Mouse (Mus musculus) hindbrain, embryonic 11.5 days (tissue): ENCODE data around the gene Cxcl17. TPM values are rescaled to one million over a fixed set of nuclear protein-coding genes. Genes with fewer than 3 reads are reported as not detected.
"Not testable (repeated sequence)": the region's sequence is repeated elsewhere in the genome, so short reads cannot be mapped to it uniquely, and the experiment has no call there.

Experiments
- ATAC-seq: fragments of 200-750 bp; cut with Nextera tagmentation; 2 replicates; pipeline ENCODE4 v1.8.0; 2017; ENCODE audit warnings: mild to moderate bottlenecking, moderate TSS enrichment, moderate library complexity; ENCODE audit not compliant: low FRiP score
- DNase-seq: peaks from one replicate; pipeline ENCODE4 v3.0.0-alpha.2; 2015; ENCODE audit warnings: low spot score
- H3K27ac ChIP-seq: fragments of 300-500 bp; sonication (generic); 2 replicates; pipeline ENCODE4 v1.5.1; 2014; ENCODE audit warnings: mild to moderate bottlenecking, low read depth, low read length
- H3K27me3 ChIP-seq: fragments of 300-500 bp; sonication (generic); 2 replicates; pipeline ENCODE4 v1.6.1; 2014; ENCODE audit warnings: mild to moderate bottlenecking, low read length, moderate library complexity, mixed read lengths; ENCODE audit not compliant: control insufficient read depth, insufficient read depth
- H3K36me3 ChIP-seq: fragments of 300-500 bp; sonication (generic); 2 replicates; pipeline ENCODE4 v1.6.1; 2014; ENCODE audit warnings: mild to moderate bottlenecking, low read length, moderate library complexity, mixed read lengths; ENCODE audit not compliant: control insufficient read depth, insufficient read depth
- H3K4me1 ChIP-seq: fragments of 300-500 bp; sonication (generic); replicated peaks from 2 replicates; pipeline ENCODE4 v1.6.1; 2014; ENCODE audit warnings: low read length, mixed read lengths; ENCODE audit not compliant: control insufficient read depth, insufficient read depth
- H3K4me2 ChIP-seq: fragments of 300-500 bp; sonication (generic); replicated peaks from 2 replicates; pipeline ENCODE4 v1.6.1; 2014; ENCODE audit warnings: mild to moderate bottlenecking, low read depth, low read length
- H3K4me3 ChIP-seq: fragments of 300-500 bp; sonication (generic); 2 replicates; pipeline ENCODE4 v1.5.1; 2014; ENCODE audit warnings: low read depth, low read length
- H3K9ac ChIP-seq: fragments of 300-500 bp; sonication (generic); 2 replicates; pipeline ENCODE4 v1.6.1; 2014; ENCODE audit warnings: low read depth, low read length
- H3K9me3 ChIP-seq: fragments of 300-500 bp; sonication (generic); 2 replicates; pipeline ENCODE4 v1.6.1; 2016; ENCODE audit warnings: low read length; ENCODE audit not compliant: control insufficient read depth
- WGBS: fragments of 180-500 bp; shearing (Covaris S2); extraction: QIAGEN DNeasy Blood & Tissue Kit; methylation state at CpG from one replicate; pipeline ENCODE4 v1.1.7; 2014; 5-methylcytosine and 5-hydroxymethylcytosine counted together
- polyA plus RNA-seq: library from polyadenylated mRNA; unstranded; fragments of >200 nt; fragmentation: Nextera tagmentation; extraction: Ambion mirVana; gene quantifications from 2 replicates; pipeline ENCODE4 v1.2.1, GENCODE M21; 2014

Gene Cxcl17
- polyA plus RNA-seq, 1 experiment from 2014 or later, result not detected

DNA sequence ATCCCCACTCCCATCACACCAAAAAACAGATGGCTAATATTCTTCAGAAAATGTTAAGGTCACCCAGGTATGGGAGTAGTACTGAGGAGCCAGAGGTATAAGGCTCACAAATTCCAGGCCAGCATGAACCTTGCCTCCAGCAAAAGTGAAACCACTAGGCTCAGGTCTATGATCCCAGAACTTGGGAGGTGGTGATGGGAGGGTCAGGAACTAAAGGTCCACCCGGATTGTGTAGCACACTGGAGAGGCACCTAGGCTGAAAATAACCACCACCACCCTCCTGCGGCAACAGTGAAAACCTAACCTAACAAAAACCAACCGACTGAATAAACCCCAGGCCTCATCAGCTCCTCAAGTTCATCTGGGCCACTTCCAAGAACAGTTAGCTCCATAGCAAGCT lies 15.6 kb upstream of the Cxcl17 start:
- ATAC-seq, result no peak
- WGBS, result 87% methylated on average over 3 of the region's 3 CpGs
- Histone ChIP-seq H3K4me2 (no peak overlapping the region), H3K36me3 (no peaks in the 10 kb centered on the region), H3K27me3 (no peaks in the 10 kb centered on the region), H3K9ac (no peak overlapping the region), H3K9me3 (no peaks in the 10 kb centered on the region), H3K27ac (no peak overlapping the region), H3K4me1 (0 out of 2 replicates have a peak, but pooled peaks cover 4% of the 10 kb centered on the region), H3K4me3 (no peak overlapping the region)
- DNase-seq, result no peak

DNA sequence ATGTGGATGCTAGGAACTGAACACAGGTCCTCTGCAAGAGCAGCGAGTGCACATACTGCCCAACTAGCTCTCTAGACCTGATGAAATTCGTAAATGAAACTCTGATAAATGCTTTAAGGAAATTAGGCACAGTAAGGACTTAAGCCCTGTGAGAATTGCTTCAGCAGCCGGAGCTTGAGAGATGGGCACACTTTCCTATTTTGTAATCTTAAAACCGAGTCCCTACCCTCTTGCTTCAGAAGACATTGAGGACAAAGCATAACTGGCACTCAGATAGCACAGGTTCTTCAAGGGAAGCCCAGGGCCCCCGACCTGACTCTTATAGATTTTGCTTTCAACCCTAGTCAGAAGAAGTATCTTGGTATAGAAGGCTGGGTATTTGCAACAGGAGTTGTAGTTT lies 14.5 kb upstream of the Cxcl17 start:
- no peak for ATAC-seq

DNA sequence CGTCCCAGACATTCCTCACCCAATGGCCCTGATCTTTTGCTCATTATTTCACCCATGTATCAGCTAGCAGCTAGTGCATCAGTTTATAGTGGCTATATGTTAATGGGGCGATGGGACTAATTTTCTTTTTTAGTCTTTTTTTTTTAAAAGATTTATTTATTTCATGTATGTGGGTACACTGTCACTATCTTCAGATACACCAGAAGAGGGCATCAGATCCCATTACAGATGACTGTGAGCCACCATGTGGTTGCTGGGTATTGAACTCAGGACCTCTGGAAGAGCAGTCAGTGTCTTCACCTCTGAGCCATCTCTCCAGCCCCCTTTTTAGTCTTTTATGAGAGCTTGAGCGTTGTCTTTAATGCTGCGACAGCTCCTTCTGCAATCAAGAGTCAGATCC lies 13.7 kb upstream of the Cxcl17 start:
- 92% methylated on average over 4 of the region's 4 CpGs for WGBS
- not testable (repeated sequence) for H3K27me3 ChIP-seq, H3K36me3 ChIP-seq, H3K4me3 ChIP-seq, DNase-seq, H3K27ac ChIP-seq, H3K9ac ChIP-seq, H3K4me2 ChIP-seq, ATAC-seq, H3K9me3 ChIP-seq, H3K4me1 ChIP-seq

More for the DNA sequence above, 14.5 kb upstream of the Cxcl17 start:
- Histone ChIP-seq H3K9ac (no peak overlapping the region), H3K9me3 (no peaks in the 10 kb centered on the region), H3K36me3 (no peaks in the 10 kb centered on the region), H3K27ac (no peak overlapping the region), H3K4me1 (no peaks in the 10 kb centered on the region), H3K4me3 (no peak overlapping the region), H3K4me2 (no peak overlapping the region), H3K27me3 (no peaks in the 10 kb centered on the region; the same call in 1 of the 2 replicates)
- no peak for DNase-seq
- WGBS, result 87% methylated on average over 5 of the region's 5 CpGs

DNA sequence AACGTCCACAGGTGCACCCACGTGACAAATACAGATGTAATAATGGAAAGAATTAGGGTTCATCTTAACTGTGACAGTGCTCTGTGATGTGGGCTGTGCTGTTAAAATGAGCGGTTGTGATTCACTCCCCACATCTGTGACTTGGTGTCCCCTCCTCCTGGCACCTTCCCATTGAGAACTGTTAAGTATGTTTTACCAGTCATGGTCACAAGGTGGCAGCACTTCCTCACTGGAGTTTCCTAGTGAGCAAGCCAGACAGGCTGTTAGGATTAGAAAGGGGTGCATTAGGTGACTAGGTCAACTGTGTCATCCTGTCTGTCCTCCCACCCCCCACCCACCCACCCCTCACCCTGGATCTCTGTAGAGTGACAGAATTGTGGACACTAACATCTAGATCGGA lies 11.7 kb upstream of the Cxcl17 start:
- Histone ChIP-seq H3K27me3 (no peaks in the 10 kb centered on the region; the same call in 1 of the 2 replicates), H3K36me3 (no peaks in the 10 kb centered on the region), H3K4me2 (no peak overlapping the region), H3K9ac (no peak overlapping the region), H3K9me3 (no peaks in the 10 kb centered on the region), H3K27ac (no peak overlapping the region), H3K4me3 (no peak overlapping the region), H3K4me1 (no peaks in the 10 kb centered on the region)
- DNase-seq (peak; percentile 91), ATAC-seq (peak; percentile 45; the same call in 1 of the 2 replicates)
- WGBS, result 43% methylated on average over 4 of the region's 4 CpGs

DNA sequence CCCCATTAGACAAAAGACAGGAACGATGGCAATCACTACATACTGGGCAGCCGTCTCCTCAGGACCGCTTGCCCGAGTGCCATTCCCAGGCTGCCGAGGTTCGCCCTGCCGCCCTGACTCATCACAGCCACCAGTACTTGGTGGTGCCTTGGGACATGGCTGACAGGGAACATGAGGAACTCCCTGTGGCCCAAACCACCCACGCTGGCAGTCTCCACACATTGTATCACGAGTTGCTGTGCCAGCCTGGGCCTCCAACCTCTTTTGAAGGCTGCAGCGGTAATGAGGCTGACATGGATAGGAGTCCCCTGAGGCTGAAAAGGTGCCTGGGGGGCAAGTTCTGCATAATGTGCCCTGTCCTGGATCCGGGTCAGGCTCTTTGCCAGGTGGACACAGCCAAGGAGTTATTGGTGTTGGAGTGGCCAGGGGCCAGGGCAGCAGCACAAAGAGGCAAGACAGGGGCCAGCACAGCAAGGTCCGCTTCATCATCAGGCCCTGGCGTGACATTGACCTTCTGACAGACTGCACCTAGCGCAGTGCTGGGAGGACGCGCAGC lies 9.7 kb upstream of the Cxcl17 start:
- H3K27me3 ChIP-seq, result no peaks in the 10 kb centered on the region; the same call in 1 of the 2 replicates
- no peak for ATAC-seq

DNA sequence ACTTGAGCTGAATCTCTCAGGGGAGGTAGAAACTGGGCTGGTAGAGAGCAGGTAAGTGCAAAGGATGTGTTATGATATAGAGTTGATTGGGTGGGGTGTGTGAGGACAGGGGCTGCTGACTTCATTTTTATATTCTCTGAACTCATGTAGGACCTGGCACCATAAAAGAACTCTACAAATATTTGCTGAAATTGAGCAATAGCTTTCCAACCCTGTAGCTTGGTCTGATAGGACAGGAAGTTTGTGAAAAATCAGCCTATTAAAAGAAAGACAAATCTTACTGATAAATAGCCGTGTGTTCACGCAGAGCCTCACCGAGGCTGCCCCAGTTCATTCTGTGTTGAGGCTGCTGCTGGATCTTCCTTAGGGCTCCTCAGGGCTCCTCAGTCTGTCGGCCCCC lies 7.3 kb upstream of the Cxcl17 start:
- no peaks in the 10 kb centered on the region for H3K36me3 ChIP-seq
- no peaks in the 10 kb centered on the region; the same call in 1 of the 2 replicates for H3K27me3 ChIP-seq
- WGBS, result 89% methylated on average over 4 of the region's 4 CpGs
- no peaks in the 10 kb centered on the region for H3K9me3 ChIP-seq
- no peak for ATAC-seq
- no peaks in the 10 kb centered on the region for H3K4me1 ChIP-seq
- H3K4me2 ChIP-seq, result no peak overlapping the region
- no peak overlapping the region for H3K27ac ChIP-seq
- H3K9ac ChIP-seq, result no peak overlapping the region
- DNase-seq, result no peak
- H3K4me3 ChIP-seq, result no peak overlapping the region

More for the DNA sequence above, 9.7 kb upstream of the Cxcl17 start:
- WGBS, result 73% methylated on average over 16 of the region's 16 CpGs
- no peak overlapping the region for H3K4me3 ChIP-seq
- H3K27ac ChIP-seq, result no peak overlapping the region
- H3K9ac ChIP-seq, result no peak overlapping the region
- no peaks in the 10 kb centered on the region for H3K9me3 ChIP-seq
- H3K4me2 ChIP-seq, result no peak overlapping the region
- no peaks in the 10 kb centered on the region for H3K36me3 ChIP-seq
- no peaks in the 10 kb centered on the region for H3K4me1 ChIP-seq
- DNase-seq, result no peak

DNA sequence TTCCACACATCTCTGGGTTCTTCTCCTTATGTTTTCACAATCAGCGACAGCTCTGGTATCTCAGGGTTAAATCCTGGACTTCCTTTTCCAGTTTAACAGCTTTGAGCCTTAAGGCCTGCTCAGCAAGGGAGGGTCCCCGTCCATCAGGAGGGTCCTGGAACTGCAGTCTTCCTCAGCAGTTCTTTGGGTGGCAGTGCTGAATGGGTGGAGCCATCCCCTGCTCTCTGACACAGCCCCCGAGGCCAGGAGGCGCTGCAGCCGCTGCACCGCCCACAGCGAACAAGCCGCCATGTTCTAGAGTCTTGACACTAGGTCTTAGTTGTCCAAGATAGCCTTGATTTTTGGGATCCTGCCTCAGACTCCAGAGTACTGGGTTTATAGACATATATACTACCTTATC lies 6.8 kb upstream of the Cxcl17 start:
- Histone ChIP-seq H3K4me2 (no peak overlapping the region), H3K27ac (no peak overlapping the region), H3K9ac (no peak overlapping the region), H3K4me3 (no peak overlapping the region), H3K9me3 (no peaks in the 10 kb centered on the region), H3K4me1 (no peaks in the 10 kb centered on the region), H3K36me3 (no peaks in the 10 kb centered on the region), H3K27me3 (no peaks in the 10 kb centered on the region; the same call in 1 of the 2 replicates)
- 78% methylated on average over 8 of the region's 8 CpGs for WGBS
- no peak for ATAC-seq
- DNase-seq, result no peak

DNA sequence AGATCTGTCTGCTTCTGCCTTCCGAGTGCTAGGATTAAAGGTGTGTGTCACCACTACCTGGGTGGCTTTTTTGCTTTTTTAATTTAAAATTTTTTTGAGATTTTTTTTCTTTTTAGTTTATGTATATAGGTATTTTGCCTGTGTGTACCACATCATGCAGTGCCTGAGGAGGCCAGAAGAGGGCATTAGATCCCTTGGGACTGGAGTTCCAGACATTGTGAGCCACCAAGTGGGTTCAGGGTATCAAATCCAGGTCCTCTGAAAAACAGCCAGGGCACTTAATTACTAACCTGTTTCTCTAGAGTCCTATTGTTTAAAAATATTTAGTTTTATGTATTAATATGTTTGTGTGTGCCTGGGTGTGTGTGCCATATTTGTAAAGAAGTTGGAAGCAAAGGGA lies 4.9 kb upstream of the Cxcl17 start:
- Histone ChIP-seq H3K4me1 (no peaks in the 10 kb centered on the region), H3K9ac (no peak overlapping the region), H3K9me3 (no peaks in the 10 kb centered on the region), H3K4me2 (no peak overlapping the region), H3K27ac (no peak overlapping the region), H3K36me3 (no peaks in the 10 kb centered on the region), H3K4me3 (no peak overlapping the region), H3K27me3 (no peaks in the 10 kb centered on the region; the same call in 1 of the 2 replicates)
- no peak for ATAC-seq
- 87% methylated on average over 1 of the region's 1 CpGs for WGBS
- DNase-seq, result peak; percentile 45

DNA sequence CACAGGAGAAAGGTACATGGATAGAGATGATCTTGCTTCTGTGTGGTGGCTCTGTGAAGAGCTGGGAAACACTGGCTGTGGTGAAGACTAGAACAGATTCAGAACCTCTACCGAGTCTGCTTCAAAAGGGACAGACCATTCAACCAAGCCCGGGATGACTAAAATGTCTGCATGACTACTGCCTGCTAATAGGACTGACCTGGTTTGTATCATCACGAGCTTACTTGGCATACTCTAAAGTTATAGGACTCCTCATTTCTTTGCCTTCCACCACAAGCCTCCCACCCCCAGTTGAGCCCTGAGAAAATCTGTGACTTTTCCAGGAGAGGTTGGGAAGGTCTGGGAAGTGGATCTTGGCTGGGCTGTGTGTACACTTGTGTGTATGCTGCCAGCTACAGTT lies 825 bp downstream of the Cxcl17 start:
- H3K4me1 ChIP-seq, result no peaks in the 10 kb centered on the region
- no peak overlapping the region for H3K27ac ChIP-seq
- no peak overlapping the region for H3K9ac ChIP-seq
- no peak overlapping the region for H3K4me2 ChIP-seq
- DNase-seq (no peak), ATAC-seq (no peak)
- no peaks in the 10 kb centered on the region for H3K27me3 ChIP-seq
- no peaks in the 10 kb centered on the region for H3K36me3 ChIP-seq
- no peaks in the 10 kb centered on the region for H3K9me3 ChIP-seq
- no peak overlapping the region for H3K4me3 ChIP-seq
- 89% methylated on average over 3 of the region's 3 CpGs for WGBS
